Mouse (Mus musculus) CH12.LX (cell line): ENCODE data around the gene Nf1. TPM values are rescaled to one million over a fixed set of nuclear protein-coding genes. Genes with fewer than 3 reads are reported as not detected.

Experiments used
- DNase-seq: peaks from one replicate; pipeline ENCODE4 v3.0.0-alpha.2; 2013; ENCODE audit errors: extremely low read depth
- H3K27ac ChIP-seq: 2 replicates; pipeline ENCODE4 v1.5.1; 2012; ENCODE audit warnings: low read depth, mild to moderate bottlenecking, control low read depth, moderate library complexity; ENCODE audit not compliant: insufficient read depth
- H3K27me3 ChIP-seq: replicated peaks from 2 replicates; pipeline ENCODE3; 2012; ENCODE audit warnings: inconsistent platforms
- H3K36me3 ChIP-seq, 2 experiments: replicated peaks in 1 of 2; 2 replicates each; pipeline versions ENCODE3 to v1.6.1; 2012; ENCODE audit warnings: inconsistent platforms in 1 of 2, low read length in 1 of 2, mild to moderate bottlenecking in 1 of 2, mixed read lengths in 1 of 2, moderate library complexity in 1 of 2; ENCODE audit not compliant: control insufficient read depth in 1 of 2, insufficient read depth in 1 of 2
- H3K4me1 ChIP-seq, 2 experiments: 2 replicates each; pipeline ENCODE4 v1.6.1; 2012; ENCODE audit warnings: inconsistent platforms in 1 of 2, moderate library complexity in 1 of 2; ENCODE audit not compliant: insufficient read depth in 2 of 2, control insufficient read depth in 1 of 2
- H3K4me2 ChIP-seq: 2 replicates; pipeline ENCODE4 v1.6.1; 2012; ENCODE audit warnings: low read depth, mild to moderate bottlenecking, control low read depth; ENCODE audit not compliant: poor library complexity, insufficient read depth, severe bottlenecking
- H3K4me3 ChIP-seq, 3 experiments: fragments of 150-350 bp in 1 of 3; sonication (generic) in 1 of 3; replicated peaks in 1 of 3; 2 replicates each; pipeline versions ENCODE3 to v1.5.1; 2011 to 2012; ENCODE audit warnings: low read depth in 2 of 3, low read length in 2 of 3, mild to moderate bottlenecking in 2 of 3, moderate library complexity in 2 of 3, control low read depth in 1 of 3, improper control_type of control experiment in 1 of 3, inconsistent platforms in 1 of 3, mixed read lengths in 1 of 3; ENCODE audit not compliant: poor library complexity in 1 of 3
- H3K79me2 ChIP-seq: replicated peaks from 2 replicates; pipeline ENCODE4 v1.6.1; 2012; ENCODE audit warnings: mild to moderate bottlenecking, moderate library complexity; ENCODE audit not compliant: control insufficient read depth, poor library complexity, insufficient read depth, severe bottlenecking; ENCODE audit errors: extremely low read depth
- H3K9ac ChIP-seq: 2 replicates; pipeline ENCODE4 v1.6.1; 2012; ENCODE audit warnings: low read depth, mild to moderate bottlenecking, control low read depth, moderate library complexity; ENCODE audit not compliant: insufficient read depth
- H3K9me3 ChIP-seq: replicated peaks from 2 replicates; pipeline ENCODE3; 2012; ENCODE audit warnings: low read length, inconsistent platforms, mixed read lengths
- CTCF ChIP-seq, 2 experiments: IDR thresholded peaks in 1 of 2; conservative IDR thresholded peaks in 1 of 2; 2 replicates each; pipeline ENCODE4 v1.5.1; 2011 to 2012; ENCODE audit warnings: low read depth in 2 of 2, low read length in 2 of 2, improper control_type of control experiment in 1 of 2, inconsistent platforms in 1 of 2, mild to moderate bottlenecking in 1 of 2, moderate library complexity in 1 of 2
- E2F4 ChIP-seq: IDR thresholded peaks from 2 replicates; pipeline ENCODE4 v1.6.1; 2011; ENCODE audit warnings: low read depth, low read length, improper control_type of control experiment; ENCODE audit not compliant: insufficient replicate concordance
- EP300 ChIP-seq: IDR thresholded peaks from 2 replicates; pipeline ENCODE4 v1.6.1; 2011; ENCODE audit warnings: low read length, improper control_type of control experiment
- ETS1 ChIP-seq: conservative IDR thresholded peaks from 2 replicates; pipeline ENCODE4 v1.6.1; 2012; ENCODE audit warnings: low read depth, mild to moderate bottlenecking, inconsistent platforms, low read length, improper control_type of control experiment, moderate library complexity
- JUND ChIP-seq: conservative IDR thresholded peaks from 2 replicates; pipeline ENCODE4 v1.6.1; 2011; ENCODE audit warnings: low read depth, low read length, improper control_type of control experiment
- KAT2A ChIP-seq: IDR thresholded peaks from 2 replicates; pipeline ENCODE4 v1.6.1; 2012; ENCODE audit warnings: low read length, improper control_type of control experiment, inconsistent platforms; ENCODE audit not compliant: insufficient replicate concordance
- MAFK ChIP-seq: IDR thresholded peaks from 2 replicates; pipeline ENCODE4 v1.6.1; 2011; ENCODE audit warnings: low read length, improper control_type of control experiment; ENCODE audit not compliant: insufficient replicate concordance
- MAZ ChIP-seq: IDR thresholded peaks from 2 replicates; pipeline ENCODE4 v1.6.1; 2012; ENCODE audit warnings: low read depth, mild to moderate bottlenecking, inconsistent platforms, low read length, improper control_type of control experiment, moderate library complexity
- MYC ChIP-seq: IDR thresholded peaks from 2 replicates; pipeline ENCODE4 v1.6.1; 2011; ENCODE audit warnings: low read depth, mild to moderate bottlenecking, improper control_type of control experiment, low read length
- NELFE ChIP-seq: IDR thresholded peaks from 2 replicates; pipeline ENCODE4 v1.6.1; 2011; ENCODE audit warnings: low read depth, low read length, improper control_type of control experiment
- NRF1 ChIP-seq: IDR thresholded peaks from 2 replicates; pipeline ENCODE4 v1.6.1; 2014; ENCODE audit warnings: low read depth, mild to moderate bottlenecking, inconsistent platforms, low read length, improper control_type of control experiment, moderate library complexity
- PAX5 ChIP-seq: IDR thresholded peaks from 2 replicates; pipeline ENCODE4 v1.6.1; 2012; ENCODE audit warnings: low read length, inconsistent platforms, mixed read lengths
- POLR2AphosphoS2 ChIP-seq: IDR thresholded peaks from 2 replicates; pipeline ENCODE4 v1.6.1; 2011; ENCODE audit warnings: low read depth, low read length, improper control_type of control experiment
- RAD21 ChIP-seq: IDR thresholded peaks from 2 replicates; pipeline ENCODE4 v1.6.1; 2011; ENCODE audit warnings: low read depth, mild to moderate bottlenecking, low read length, improper control_type of control experiment, moderate library complexity
- USF1 ChIP-seq: IDR thresholded peaks from 2 replicates; pipeline ENCODE4 v1.6.1; 2014; ENCODE audit warnings: low read depth, mild to moderate bottlenecking, inconsistent platforms, low read length, improper control_type of control experiment
- ZKSCAN1 ChIP-seq: IDR thresholded peaks from 2 replicates; pipeline ENCODE4 v1.6.1; 2012; ENCODE audit warnings: low read depth, inconsistent platforms, low read length, improper control_type of control experiment, borderline replicate concordance
- ZMIZ1 ChIP-seq: IDR thresholded peaks from 2 replicates; pipeline ENCODE4 v1.6.1; 2012; ENCODE audit warnings: low read depth, mild to moderate bottlenecking, inconsistent platforms, low read length, improper control_type of control experiment
- dilution Hi-C: fragments of 300-500 bp; cut with MboI; formaldehyde crosslinking; loops from 2 replicates; pipeline ENCODE4 v1.14.3; 2020; ENCODE audit warnings: low sequenced_read_pairs; ENCODE audit not compliant: extremely low pct_unique_long_range_greater_than_20kb, extremely low pct_ligation_motif_present
- in situ Hi-C: fragments of 300-500 bp; cut with MboI; formaldehyde crosslinking; loops from 3 replicates; pipeline ENCODE4 v1.14.3; 2019; ENCODE audit warnings: low sequenced_read_pairs, low pct_ligation_motif_present, low pct_unique_long_range_greater_than_20kb, mixed read lengths
- polyA plus RNA-seq: library from polyadenylated mRNA; unstranded; fragments of >175 nt; gene quantifications from 2 replicates; pipeline ENCODE4 v1.2.1, GENCODE M21; 2012; ENCODE audit warnings: low read depth; ENCODE audit not compliant: insufficient read length
- total RNA-seq, 2 experiments: library from RNA; depleted of rRNA; stranded (reverse); fragments of 300-350 nt in 1 of 2; fragments of >200 nt in 1 of 2; gene quantifications; 2 replicates each; pipeline ENCODE4 v1.2.3; 2012 to 2014

The Nf1 gene
- total and polyA plus RNA-seq, 3 experiments = 7.3 to 19.5 (median 12.4) TPM

GRCm38 (mm10) chr11:79613711-79614110, 274.2 kb downstream of the Nf1 start:
- no peaks in the 10 kb centered on the region for H3K27me3 ChIP-seq
- no peak for TF ChIP-seq ETS1
- TF ChIP-seq MAZ = no peak
- no peak for TF ChIP-seq ZKSCAN1
- no peak for TF ChIP-seq NELFE
- no peak for TF ChIP-seq NRF1
- no peak for TF ChIP-seq ZMIZ1
- no peak for TF ChIP-seq POLR2AphosphoS2
- no peak for TF ChIP-seq PAX5
- no peak for TF ChIP-seq E2F4
- TF ChIP-seq CTCF (conservative IDR thresholded peaks at IDR 0.05 in 1 of 2, IDR thresholded peaks at IDR 0.05 in 1 of 2; ENCODE audit: low read depth in 2 of 2, low read length in 2 of 2) = no peak
- no peak for TF ChIP-seq MYC
- no peak for TF ChIP-seq RAD21
- TF ChIP-seq EP300 = no peak
- TF ChIP-seq USF1 = no peak
- no peaks in the 10 kb centered on the region for H3K79me2 ChIP-seq
- DNase-seq = no peak
- H3K27ac ChIP-seq = no peak overlapping the region
- H3K4me1 ChIP-seq = peaks cover 24 to 65% of the 10 kb centered on the region in 2 experiments
- no peak overlapping the region for H3K9ac ChIP-seq
- no peak overlapping the region for H3K4me3 ChIP-seq
- no peaks in the 10 kb centered on the region for H3K9me3 ChIP-seq
- H3K36me3 ChIP-seq = peaks cover 0 to 36% of the 10 kb centered on the region in 2 experiments
- dilution Hi-C loops (no loop called here), in situ Hi-C loops (no loop called here)
- H3K4me2 ChIP-seq = no peak overlapping the region

GRCm38 (mm10) chr11:79614880-79615279, 275.4 kb downstream of the Nf1 start:
- in situ Hi-C loops (no loop called here), dilution Hi-C loops (no loop called here)
- H3K9ac ChIP-seq = no peak overlapping the region
- H3K4me1 ChIP-seq = peaks cover 24 to 75% of the 10 kb centered on the region in 2 experiments
- H3K79me2 ChIP-seq = no peaks in the 10 kb centered on the region
- no peak overlapping the region for H3K27ac ChIP-seq
- H3K36me3 ChIP-seq = peaks cover 0 to 47% of the 10 kb centered on the region in 2 experiments
- H3K9me3 ChIP-seq = no peaks in the 10 kb centered on the region
- TF ChIP-seq KAT2A = no peak
- DNase-seq = no peak
- no peak overlapping the region for H3K4me2 ChIP-seq
- H3K4me3 ChIP-seq = no peak overlapping the region
- H3K27me3 ChIP-seq = no peaks in the 10 kb centered on the region

- TF ChIP-seq MAFK (no peak), RAD21 (no peak), JUND (no peak)
- H3K79me2 ChIP-seq = no peaks in the 10 kb centered on the region
- H3K27ac ChIP-seq = no peak overlapping the region
- H3K4me2 ChIP-seq = no peak overlapping the region
- dilution Hi-C loops = no loop called here
- no peak for DNase-seq
- no peak overlapping the region for H3K4me3 ChIP-seq
- in situ Hi-C loops = no loop called here
- peaks cover 0 to 55% of the 10 kb centered on the region in 2 experiments for H3K36me3 ChIP-seq
- H3K27me3 ChIP-seq = no peaks in the 10 kb centered on the region
- no peaks in the 10 kb centered on the region for H3K9me3 ChIP-seq
- peaks cover 19 to 76% of the 10 kb centered on the region in 2 experiments for H3K4me1 ChIP-seq
- H3K9ac ChIP-seq = no peak overlapping the region
Measured at GRCm38 (mm10) chr11:79615871-79616270, 276.4 kb downstream of the Nf1 start.
